Mouse (Mus musculus): ENCODE results near the gene Hrh1.

Hrh1 gene

DNA sequence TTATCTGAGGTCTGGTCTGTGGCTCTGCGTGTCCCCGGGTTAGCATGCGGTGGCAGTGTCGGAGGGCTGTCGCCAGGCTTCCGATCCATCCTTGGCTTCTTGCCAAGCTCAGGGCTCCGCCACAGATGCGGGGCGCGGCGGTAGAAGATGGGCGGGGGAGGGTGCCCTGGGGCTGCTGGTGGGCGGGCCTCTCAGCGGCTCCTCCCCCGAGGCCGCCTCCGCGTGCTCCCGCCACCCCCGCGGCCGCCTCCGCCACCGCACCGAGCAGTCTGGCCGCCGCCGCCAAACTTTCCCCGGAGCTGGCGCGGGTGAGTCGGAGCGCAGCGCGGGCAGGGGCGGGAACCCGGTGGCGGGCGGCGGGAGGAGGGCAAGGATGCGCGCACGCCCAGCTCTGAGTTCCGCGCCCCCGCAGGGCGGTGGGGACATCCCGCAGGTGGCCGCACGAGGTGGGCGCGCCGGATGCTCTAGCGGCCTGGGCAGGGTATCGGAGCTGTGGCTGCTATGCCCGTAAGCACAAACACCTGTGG is at the start of gene Hrh1:
TSS of gene Hrh1 (plus strand) at position 246 of the 527 bp plus-strand sequence.
- DNase-seq (ENCODE audit: low spot score): peak; percentile 65

DNA sequence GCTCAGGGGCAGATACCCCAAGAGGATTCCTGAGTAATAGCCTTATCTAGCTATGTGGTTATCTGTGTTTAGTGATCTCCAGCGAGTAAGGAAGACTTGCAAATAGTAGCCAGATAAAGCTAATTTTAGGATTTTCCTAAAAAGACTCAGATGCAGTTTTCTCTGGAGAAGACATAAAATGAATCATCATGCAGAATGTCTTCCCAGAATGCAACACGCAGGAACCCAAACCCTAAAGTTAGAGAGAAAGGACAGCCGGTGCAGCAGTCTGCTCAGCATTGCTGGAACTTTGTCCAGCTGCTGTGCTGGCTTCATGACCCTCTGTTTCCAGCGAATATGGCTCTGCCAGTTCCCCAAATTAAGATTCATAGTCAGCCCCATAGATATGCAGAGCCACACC is 43.1 kb upstream of the Hrh1 start:
- DNase-seq (ENCODE audit: low spot score): no peak

DNA sequence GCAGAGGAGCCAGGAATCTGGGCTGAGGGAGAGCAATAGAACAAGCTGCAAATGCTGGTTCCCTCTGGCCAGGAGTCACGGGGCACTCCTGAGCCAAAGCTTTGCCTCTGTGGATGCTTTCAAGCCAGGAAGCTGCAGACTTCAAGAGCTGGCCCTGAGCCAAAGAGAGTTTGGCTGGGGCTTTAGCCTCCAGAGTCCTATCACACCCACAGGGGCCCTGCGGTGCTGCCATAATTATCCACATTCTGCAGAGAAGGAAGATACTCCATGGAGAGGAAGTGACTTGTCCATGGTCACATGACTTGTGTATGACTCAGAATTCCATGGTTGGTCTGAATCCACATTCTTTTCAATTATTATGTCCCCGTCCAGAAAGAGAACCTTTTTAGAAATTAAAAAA is 39.6 kb upstream of the Hrh1 start:
- DNase-seq (ENCODE audit: low spot score): no peak

DNA sequence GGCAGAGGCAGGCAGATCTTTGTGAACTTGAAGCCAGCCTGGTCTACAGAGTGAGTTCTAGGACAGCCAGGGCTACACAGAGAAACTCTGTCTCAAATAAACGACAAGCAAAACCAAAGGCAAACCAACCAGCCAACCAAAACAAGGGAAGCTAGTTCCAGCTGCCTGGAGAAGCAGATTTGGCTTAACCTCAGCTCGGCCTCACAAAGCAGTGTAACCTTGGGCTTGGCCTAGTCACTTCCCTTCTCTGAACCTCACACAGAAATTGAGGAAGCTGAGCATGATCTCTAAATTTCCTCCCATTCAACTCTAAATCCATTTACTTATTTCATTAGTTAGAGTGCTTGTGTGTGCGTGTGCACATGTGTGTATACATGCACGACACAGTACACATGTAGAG is 35.4 kb upstream of the Hrh1 start:
- no peak for DNase-seq (ENCODE audit: low spot score)

DNA sequence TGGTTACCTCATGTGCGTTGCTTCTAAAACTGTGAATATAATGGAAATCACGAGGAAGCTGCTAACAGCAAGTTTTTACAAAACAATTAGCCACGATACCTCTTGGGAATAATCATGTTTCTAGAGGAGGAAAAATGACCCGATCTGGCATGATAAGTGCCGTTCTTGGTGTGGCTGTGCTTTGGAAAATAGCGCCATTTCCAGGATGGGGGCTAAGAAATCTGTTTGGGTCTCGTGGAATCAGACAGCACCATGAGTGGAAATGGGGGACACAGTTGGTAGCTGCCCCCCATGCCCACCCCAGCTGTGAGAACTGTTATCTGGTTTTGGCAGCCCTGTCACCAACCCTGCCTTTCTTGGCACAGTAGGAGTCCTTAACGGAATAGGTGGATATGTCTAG is 34.0 kb upstream of the Hrh1 start:
- DNase-seq (ENCODE audit: low spot score): no peak

DNA sequence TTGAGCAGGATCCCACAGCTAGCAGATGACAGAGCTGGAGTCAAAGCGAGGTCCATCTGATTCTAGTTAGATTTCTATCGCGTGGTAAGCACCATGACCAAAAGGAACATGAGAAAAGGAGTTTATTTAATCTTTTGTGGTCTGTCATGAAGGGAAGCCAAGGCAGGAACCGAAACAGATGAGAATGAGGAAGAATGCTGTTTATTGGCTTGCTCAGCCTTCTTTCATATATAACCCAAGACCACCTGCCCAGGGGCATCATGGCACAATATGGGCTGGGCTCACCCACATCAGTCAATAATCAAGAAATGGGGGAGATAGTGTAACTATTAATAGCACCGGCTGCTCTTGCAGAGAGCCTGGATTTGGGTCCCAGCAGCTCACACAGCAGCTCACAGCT is 33.0 kb upstream of the Hrh1 start:
- no peak for DNase-seq (ENCODE audit: low spot score)

DNA sequence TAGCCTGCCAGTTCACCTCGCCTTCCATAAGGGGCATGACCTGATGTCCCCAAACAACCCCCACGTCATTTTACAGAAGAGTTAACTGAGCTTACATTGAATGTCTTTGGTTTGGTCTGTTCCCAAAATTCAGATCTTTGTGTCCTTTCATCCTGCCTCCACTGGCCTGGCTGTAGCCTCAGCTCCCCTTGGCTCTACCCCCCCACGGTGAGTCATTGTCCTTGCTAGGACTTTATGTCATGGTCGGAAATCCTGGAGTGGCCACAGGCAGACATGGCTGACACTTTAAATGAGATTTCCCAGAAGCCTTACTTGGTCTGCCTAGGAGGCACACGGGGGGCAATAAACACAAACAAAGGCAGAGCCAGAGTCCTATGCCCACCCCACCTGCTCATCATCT is 31.5 kb upstream of the Hrh1 start:
- no peak for DNase-seq (ENCODE audit: low spot score)

DNA sequence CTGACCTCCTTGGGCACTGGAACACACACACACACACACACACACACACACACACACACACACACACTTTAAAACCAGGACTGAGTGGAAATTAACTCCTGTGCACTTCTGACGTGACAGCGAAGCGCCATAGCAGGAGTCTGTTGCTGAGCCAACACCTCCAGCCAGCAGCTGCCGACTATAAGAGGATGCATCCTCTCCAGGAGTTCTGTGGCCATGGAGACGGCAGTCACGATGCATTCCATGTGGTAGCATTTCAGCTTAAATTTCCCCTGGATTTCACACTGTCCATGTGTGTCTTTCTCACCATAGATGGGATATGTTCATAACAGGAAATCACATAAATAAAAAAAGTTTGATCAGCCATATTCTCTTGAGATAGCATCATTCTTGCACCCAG is 30.1 kb upstream of the Hrh1 start:
- DNase-seq (ENCODE audit: low spot score): no peak

DNA sequence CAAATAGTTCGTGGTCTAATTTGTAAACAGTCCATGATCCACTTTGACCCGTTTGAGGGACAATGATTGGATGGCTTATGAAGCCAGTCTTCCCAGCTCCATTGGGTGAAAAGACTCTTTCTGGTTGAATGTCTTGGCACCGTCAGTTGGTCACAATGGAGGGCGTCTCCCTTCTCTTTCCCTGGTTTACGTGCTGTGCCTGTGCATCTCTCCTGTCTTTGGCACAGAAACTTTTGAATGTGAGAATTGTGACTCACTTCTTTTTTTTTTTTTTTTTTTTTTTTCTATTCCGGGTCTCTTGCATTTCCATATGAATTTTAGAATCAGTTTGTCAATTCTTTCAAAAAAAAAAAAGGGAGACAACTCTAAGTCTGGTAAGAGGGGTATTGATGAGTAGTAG is 29.5 kb upstream of the Hrh1 start:
- no peak for DNase-seq (ENCODE audit: low spot score)

DNA sequence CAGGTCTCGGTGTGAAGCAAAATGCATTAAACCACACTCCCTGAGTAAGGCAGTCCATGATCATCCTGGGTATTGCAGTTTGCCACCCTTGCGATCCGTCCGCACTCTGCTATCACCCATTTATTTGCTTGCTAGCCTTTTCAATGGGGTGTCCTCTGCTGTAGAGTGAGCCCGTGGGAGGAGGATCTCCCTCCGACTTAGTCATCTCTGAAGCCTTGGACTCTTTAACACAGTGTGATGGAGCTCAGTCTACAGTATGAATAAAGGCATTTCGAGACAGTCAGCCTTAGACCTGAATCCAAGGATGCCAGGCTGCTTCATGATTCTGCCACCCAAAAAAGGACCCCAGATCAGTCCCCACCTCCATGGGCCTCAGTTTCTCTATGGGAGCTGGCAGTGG is 25.0 kb upstream of the Hrh1 start:
- DNase-seq (ENCODE audit: low spot score): no peak

DNA sequence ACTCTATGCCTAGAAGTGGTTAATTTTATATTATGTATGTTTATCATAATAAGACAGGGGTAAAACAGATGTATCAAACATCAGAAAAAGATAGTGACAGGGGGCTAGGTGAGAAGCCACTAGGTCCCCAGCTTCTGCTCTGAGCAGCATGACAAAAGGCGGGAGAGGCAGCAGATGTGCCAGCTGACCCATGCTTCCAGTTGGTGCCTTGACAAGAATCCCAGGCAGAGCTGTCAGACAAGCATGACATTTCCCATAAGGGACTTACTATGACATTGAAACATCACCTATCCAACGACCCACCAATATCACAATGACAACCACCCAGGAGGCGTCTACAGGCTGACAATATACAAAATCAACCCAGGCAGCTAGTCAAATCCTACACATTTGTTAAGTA is 16.9 kb upstream of the Hrh1 start:
- DNase-seq (ENCODE audit: low spot score): no peak

DNA sequence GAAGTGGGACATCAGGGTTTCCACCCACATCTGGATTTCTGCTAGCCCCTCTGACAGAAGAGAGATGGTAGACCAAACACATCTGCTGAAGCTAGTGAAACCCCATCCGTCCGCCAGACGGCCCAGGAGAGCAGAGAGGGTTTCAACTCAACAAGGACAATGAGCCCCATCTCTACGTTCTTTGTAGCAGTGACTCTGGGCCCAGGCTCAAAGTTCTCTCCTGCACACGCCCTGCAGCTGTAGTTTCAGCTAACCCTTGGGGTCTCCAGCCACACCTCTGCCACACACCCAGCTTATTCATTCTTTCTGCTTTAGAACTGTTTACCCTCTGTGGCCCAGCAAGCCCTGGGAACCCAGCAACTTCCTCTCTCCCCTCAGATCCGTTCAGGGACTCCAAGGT is 10.4 kb upstream of the Hrh1 start:
- DNase-seq (ENCODE audit: low spot score): no peak

DNA sequence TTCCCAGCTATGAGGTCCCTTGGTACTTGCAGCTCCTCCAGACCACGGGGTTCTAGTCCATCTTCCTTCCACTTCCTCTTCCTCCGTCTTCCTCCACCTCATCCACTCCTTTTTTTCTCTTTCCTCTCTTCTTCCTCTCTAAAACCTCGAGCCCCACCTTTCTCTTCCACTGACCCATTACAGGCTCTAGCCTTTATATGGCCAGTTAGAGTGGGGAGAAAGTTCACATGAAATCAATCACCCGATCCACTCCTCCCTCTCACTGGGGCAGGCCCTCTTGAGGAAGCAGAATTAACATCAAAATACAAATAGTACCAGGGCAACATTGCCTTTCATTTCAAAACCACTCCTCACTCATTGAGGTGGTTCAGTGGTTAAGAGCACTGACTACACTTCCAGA is 9.9 kb upstream of the Hrh1 start:
- no peak for DNase-seq (ENCODE audit: low spot score)

DNA sequence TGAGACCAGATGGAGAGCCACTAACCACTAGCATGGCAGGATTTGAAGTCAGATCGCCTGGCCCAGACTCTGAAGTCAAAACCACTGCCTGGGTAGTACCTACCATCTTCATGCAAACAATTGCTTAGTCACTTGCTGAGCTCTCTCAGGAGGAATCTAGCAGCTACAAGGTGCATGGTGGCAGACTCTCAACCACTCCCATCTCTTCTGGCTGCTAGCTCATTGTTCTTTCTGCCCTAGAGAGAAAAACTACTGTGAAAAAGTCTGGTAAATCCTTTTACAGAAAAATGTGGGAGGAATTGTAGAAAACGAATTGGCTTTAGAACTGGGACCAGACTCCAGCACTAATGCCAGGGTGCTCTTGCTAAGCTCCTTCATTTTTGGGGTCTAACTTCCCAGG is 7.6 kb upstream of the Hrh1 start:
- DNase-seq (ENCODE audit: low spot score): no peak

DNA sequence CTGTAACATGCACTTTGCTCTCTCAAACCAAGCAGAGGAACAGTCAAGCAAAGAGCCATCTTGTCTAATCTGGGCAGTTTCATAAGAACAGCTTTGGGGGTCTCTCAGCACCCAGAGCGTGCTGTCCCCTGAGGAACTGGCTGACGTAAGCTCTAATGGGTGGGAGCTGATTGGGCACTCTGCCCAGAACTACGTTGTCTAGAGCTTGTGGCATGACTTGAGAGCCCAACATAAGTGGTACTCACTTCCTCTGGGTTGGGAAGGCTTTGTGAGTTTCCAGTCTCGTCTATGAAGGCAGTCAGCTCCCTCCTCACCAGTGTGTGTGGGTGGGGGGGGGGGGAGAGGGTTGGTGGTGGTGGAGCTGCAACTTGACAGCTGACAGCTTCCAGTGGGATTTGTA is 2.8 kb upstream of the Hrh1 start:
- no peak for DNase-seq (ENCODE audit: low spot score)

DNA sequence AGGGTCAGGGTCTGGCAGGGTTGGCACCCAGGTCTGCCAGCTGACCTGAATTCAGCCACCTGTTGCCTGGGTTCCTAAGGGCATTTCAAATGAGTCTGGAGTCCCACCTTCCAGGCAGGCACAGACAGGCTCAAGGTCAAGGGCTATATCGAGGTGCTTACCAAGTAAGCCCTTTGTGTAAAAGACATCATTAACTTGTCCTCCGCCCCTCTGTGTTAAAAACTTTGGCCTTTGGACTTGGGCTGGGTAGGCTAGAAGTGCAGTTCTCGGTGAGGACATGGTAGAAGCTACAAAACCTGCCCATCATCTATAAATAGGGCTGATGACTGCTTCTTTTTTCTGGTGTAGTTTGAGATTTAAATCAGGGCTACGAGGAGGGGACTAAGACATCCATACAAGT is 1.1 kb upstream of the Hrh1 start:
- no peak for DNase-seq (ENCODE audit: low spot score)

DNA sequence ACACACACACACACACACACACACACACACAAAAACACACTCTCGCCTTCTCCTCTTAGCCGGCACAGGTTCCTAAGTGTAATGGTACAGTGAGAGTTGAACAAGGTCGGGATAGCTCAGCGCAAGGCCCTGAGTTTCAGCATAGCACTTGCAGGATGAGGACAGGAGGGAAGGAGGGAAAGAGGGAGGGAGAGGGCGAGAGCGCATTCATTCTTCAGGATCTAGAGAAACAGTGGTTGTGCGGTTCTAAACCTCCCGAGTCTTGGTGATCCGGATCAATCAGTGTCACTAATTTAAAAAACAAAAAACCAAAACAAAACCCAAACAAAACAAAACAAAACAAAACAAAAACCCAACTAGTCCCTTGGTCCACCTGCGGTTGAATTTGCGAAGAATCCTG is 456 bp upstream of the Hrh1 start:
- no peak for DNase-seq (ENCODE audit: low spot score)

DNA sequence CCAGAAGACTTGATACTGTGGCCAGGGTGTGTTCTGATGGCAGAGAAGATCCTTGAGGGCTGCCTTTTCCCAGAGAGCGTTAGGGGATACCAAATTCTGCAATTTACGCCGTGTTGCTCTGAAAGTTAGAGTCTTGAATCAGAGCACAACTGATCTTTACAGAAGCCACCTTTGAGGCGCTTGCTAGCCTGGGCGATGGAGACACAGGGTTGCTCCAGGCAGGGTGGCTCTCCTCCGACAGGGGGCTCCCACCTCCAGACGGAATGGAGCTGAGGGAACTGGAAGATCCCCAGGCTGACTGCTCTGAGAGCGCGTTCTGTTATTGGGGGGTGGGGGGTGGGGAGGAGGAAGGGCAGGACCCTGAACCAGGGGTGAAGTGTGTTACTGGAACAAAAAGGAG is 890 bp downstream of the Hrh1 start:
- DNase-seq (ENCODE audit: low spot score): peak; percentile 49

DNA sequence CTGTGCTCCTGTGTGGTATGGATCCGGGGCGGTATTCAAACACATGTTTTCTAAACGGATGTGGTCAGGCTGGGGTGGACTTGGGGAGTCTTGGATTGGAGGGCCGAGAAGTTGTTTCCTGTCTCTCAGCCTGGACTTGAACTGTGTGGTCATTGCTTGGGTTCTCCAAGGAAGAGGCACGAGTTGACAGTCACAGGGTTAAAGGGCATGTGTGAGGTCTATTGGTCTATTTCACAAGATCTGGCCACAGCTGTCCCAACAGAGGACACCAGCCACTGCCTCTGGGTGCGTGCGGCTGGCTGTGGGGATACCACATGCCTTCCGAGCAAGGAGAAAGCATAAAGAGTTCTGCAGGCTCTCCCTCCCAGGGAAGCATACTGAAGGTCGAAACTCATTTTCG is 2.7 kb downstream of the Hrh1 start:
- DNase-seq (ENCODE audit: low spot score): no peak

DNA sequence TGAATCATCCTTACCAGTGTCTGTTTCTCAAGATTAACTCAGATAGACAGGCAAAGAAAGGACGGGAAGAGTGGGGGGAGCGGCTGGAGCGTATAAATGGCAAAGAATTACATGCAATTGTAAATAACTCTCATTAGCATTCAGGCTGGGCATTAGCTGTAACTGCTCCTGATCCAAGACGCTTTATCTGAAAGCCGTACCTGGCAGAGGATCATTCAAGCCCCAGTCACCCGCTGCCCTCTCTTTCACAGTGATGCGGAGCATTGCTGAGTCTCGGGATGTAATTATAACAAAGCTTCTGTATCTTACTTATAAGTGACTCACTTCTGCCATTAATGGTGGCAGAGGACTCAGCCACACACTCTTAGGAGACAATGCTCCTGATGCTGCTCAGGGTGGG is 3.1 kb downstream of the Hrh1 start:
- no peak for DNase-seq (ENCODE audit: low spot score)

DNA sequence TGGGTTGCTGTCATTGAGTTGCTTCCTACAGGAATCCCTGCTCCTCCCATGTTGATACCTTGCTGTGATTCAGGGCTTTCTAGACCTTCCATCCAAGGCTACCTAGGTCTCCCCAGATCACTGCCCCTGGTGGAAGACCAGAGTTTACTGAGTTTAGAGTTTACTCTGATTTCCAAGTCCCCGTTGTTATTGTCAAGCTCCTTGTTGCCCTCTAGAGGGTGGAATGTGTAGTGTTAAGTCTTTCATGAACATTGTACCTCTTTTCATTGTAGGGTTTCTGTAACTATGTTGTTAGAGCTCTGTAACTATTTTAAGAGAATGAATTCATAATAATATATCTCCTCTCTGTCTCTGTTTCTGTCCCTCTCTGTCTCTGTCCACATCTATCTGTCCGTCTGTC is 4.4 kb downstream of the Hrh1 start:
- no peak for DNase-seq (ENCODE audit: low spot score)

DNA sequence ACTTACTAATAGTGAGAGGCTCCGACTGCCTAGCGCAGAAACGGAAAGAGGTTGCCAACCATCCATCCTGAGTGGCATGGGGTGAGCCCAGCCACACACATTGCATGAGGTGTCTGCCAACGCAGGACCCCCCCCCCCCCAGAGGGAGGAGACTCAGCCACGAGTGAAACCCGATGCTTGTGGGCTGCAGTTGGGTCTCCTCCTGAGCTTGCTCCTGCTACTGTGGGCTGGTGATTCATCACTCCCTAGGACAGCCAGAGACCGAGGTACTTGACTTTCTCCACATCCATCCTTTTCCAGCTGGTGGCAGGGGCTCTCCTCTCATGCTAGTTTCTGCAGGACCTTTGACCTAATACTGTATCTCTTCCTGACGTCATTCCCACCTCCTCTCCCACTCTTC is 5.9 kb downstream of the Hrh1 start:
- peak; percentile 18 for DNase-seq (ENCODE audit: low spot score)

DNA sequence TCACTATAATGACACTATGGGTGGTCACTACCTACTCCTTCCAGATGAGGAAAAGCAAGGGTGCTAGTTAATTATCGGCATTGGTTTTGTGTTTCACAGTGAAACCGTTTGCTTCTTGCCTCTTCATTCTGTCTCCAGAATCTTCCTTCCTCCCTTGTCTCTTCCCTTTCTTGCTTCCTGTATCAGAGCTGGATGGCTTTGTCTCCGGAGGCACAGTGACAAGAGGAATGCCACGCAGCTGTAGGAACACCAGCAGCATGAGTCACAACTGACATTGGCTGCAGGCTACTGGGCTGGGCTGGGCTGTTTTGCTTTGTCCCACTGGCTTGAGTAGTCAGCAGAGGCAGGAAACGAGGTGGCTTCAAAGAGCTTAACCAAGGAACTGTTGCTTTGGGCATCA is 6.4 kb downstream of the Hrh1 start:
- no peak for DNase-seq (ENCODE audit: low spot score)

DNA sequence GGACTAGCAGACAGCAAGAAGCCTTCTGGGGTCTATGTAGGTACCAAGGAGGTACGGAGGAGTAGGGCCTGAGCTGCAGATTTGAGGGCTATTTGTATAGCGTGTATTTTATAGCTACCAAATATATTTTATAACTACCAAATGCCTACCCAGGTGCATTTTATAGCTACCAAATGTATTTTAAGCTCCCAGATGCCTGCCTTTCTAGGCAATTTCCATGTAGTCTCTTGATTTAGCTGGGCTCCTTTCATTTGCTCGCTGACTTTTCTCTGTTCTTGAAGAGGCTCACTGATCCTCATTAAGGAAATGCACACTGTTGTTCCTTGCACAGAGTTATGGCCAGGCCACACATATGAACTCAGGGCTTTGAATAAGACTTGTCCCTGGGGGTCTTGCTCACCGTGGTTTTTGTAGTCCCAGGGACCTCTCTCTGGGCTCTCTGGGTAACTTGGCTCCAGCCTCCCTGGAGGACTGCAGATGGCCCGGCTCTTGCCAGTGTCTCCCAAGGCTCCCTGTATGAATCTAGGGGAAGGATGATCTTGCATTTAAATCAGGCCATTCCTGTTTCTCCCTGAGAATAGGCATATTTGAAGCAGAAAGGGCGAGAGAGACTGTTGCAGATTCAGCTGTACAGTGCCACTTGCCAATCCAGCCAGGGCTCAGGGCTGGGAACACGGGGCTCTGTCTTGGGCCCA is 7.2 kb downstream of the Hrh1 start:
- no peak for DNase-seq (ENCODE audit: low spot score)

DNA sequence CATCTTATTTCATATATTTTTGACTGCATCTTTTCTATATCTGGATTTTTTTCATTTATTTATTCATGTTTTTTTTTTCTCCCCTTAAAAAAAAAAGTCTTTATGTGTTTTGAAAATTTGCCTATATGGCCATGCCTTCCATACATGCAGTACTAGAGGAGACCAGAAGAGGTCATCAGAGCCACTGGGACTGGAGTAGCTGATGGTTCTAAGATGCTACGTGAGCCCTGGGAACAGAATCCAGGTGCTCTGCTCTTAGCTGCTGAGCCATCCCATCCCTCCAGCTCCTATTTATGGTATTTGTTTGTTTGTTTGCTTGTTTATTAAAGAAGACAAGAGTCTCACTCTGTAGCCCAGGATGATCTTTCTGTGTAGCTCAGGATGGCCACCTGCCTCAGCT is 8.9 kb downstream of the Hrh1 start:
- peak; percentile 62 for DNase-seq (ENCODE audit: low spot score)
